ENCODE assay signal across 8 mouse cellular contexts in the genomic region with DNA sequence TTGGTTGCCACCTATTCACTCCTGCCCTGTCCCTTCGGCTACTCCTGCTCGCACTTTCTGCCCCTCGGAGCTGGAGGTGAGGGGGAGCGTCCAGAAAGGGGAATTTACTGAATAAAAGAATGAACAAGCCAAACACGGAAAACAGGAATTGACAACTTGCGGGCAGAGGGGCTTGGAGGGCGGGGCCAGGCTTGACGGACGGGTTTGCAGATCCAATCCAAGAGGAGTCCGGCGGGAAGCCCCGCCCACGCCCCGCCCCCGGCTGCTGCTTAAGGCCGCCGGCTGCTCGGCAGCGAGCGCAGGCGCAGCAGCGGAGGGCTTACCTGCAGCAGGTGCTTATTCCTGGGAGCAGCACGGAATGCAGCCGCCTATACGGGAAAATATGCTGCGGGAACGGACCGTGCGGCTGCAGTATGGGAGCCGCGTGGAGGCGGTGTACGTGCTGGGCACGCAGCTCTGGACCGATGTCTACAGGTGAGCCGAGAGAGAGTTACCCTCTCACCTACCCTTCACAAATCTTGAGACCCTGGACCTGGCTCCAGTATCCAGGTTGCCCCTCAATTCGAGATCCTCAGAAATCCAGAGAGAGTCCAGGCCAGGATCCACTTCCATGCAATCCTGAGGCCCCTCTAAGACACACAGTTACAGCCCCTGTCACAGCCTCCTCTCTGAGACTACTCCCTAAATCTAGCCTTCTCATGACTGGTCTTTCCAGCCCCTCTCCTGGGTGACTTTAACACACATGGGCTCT. TPM values are rescaled to one million over a fixed set of nuclear protein-coding genes. Genes with fewer than 3 reads are reported as not detected.
DNase-seq lines count a peak whose midpoint lies in the region; ATAC-seq lines count a peak whose summit lies in the region.

Gene Padi2 (plus strand): TSS at position 269 of the 751 bp plus-strand sequence.

- peak within 1 kb of the TSS; percentile 37; the same call in 1 of the 2 replicates for H3K9ac ChIP-seq in forebrain, embryonic 11.5 days (ENCODE audit: low read length)
- H3K9ac ChIP-seq in heart, embryonic 15.5 days, result peak within 1 kb of the TSS; percentile 46
- H3K9ac ChIP-seq in liver, embryonic 13.5 days, result peak within 1 kb of the TSS; percentile 50

- peak; percentile 80 for ATAC-seq in forebrain, embryonic 11.5 days (replicated peaks; ENCODE audit: low FRiP score)
- ATAC-seq in heart, embryonic 15.5 days (replicated peaks; ENCODE audit: insufficient number of reproducible peaks, insufficient read depth, low FRiP score, low read depth), result peak; percentile 59; the same call in 1 of the 2 replicates
- ATAC-seq in liver, embryonic 13.5 days (ENCODE audit: low read depth), result peak; percentile 58

- peaks cover 7% of the 10 kb centered on the region for H3K4me1 ChIP-seq in forebrain, embryonic 11.5 days (replicated peaks; ENCODE audit: control insufficient read depth, insufficient read depth, low read length)
- H3K4me1 ChIP-seq in heart, embryonic 15.5 days (replicated peaks), result peaks cover 24% of the 10 kb centered on the region
- peaks cover 46% of the 10 kb centered on the region for H3K4me1 ChIP-seq in liver, embryonic 13.5 days (replicated peaks)

- H3K27ac ChIP-seq in forebrain, embryonic 11.5 days (ENCODE audit: low read depth, low read length), result no peak within 1 kb of the TSS
- H3K27ac ChIP-seq in heart, embryonic 15.5 days, result no peak within 1 kb of the TSS
- no peak within 1 kb of the TSS for H3K27ac ChIP-seq in liver, embryonic 13.5 days

- H3K9me3 ChIP-seq in forebrain, embryonic 11.5 days (ENCODE audit: control insufficient read depth, low read length), result no peaks in the 10 kb centered on the region
- H3K9me3 ChIP-seq in heart, embryonic 15.5 days (replicated peaks), result no peaks in the 10 kb centered on the region
- no peaks in the 10 kb centered on the region for H3K9me3 ChIP-seq in liver, embryonic 13.5 days (replicated peaks)

- H3K4me2 ChIP-seq in forebrain, embryonic 11.5 days (ENCODE audit: low read depth, low read length, severe bottlenecking), result peak within 1 kb of the TSS; percentile 65
- peak within 1 kb of the TSS; percentile 69 for H3K4me2 ChIP-seq in heart, embryonic 15.5 days
- H3K4me2 ChIP-seq in liver, embryonic 13.5 days, result peak within 1 kb of the TSS; percentile 66

- WGBS in forebrain, embryonic 11.5 days, result 3% methylated on average over 37 of the region's 37 CpGs
- 3% methylated on average over 37 of the region's 37 CpGs for WGBS in heart, embryonic 15.5 days
- 3% methylated on average over 37 of the region's 37 CpGs for WGBS in liver, embryonic 13.5 days (ENCODE audit: insufficient replicate concordance)

- DNase-seq in CD4-positive helper T cell, adult 2 months (ENCODE audit: low read depth, low spot score), result peak; percentile 88
- DNase-seq in brain, embryonic 18.5 days (ENCODE audit: low read depth, low spot score), result peak; percentile 52
- DNase-seq in forebrain, embryonic 11.5 days (ENCODE audit: low spot score), result peak; percentile 93
- DNase-seq in kidney, postnatal 14 days, result peak; percentile 89
- peak; percentile 80 for DNase-seq in liver, embryonic 13.5 days
- peak; percentile 92 for DNase-seq in naive thymus-derived CD4-positive, alpha-beta T cell, adult 2 months (ENCODE audit: low read depth)
- peak; percentile 84 to 89 for DNase-seq in spleen, postnatal 4 days (ENCODE audit: low spot score in 2 of 2)

- peak within 1 kb of the TSS; percentile 29 for H3K4me3 ChIP-seq in forebrain, embryonic 11.5 days (ENCODE audit: low read depth, low read length)
- H3K4me3 ChIP-seq in heart, embryonic 15.5 days, result peak within 1 kb of the TSS; percentile 48
- H3K4me3 ChIP-seq in liver, embryonic 13.5 days (replicated peaks), result peak within 1 kb of the TSS; percentile 41

- H3K27me3 ChIP-seq in forebrain, embryonic 11.5 days (ENCODE audit: control insufficient read depth, insufficient read depth, low read length), result peaks cover 15% of the 10 kb centered on the region
- peaks cover 51% of the 10 kb centered on the region for H3K27me3 ChIP-seq in heart, embryonic 15.5 days
- peaks cover 73% of the 10 kb centered on the region for H3K27me3 ChIP-seq in liver, embryonic 13.5 days

- no peaks in the 10 kb centered on the region for H3K36me3 ChIP-seq in forebrain, embryonic 11.5 days (ENCODE audit: control insufficient read depth, insufficient read depth, low read length)
- H3K36me3 ChIP-seq in heart, embryonic 15.5 days, result no peaks in the 10 kb centered on the region
- no peaks in the 10 kb centered on the region for H3K36me3 ChIP-seq in liver, embryonic 13.5 days

RNA-seq across cellular contexts. Expression of gene Padi2, which starts in this region (rescaled TPM):
- polyA plus RNA-seq in forebrain, embryonic 11.5 days (2014; fragmentation: Nextera tagmentation; extraction: Ambion mirVana), result 0.23 and 1.3 TPM in 2 replicates
- polyA plus RNA-seq in heart, embryonic 15.5 days (2015; fragmentation: Nextera tagmentation; extraction: Ambion mirVana), result 1.2 and 3.1 TPM in 2 replicates
- polyA plus RNA-seq in liver, embryonic 13.5 days (2015; fragmentation: Nextera tagmentation; extraction: Ambion mirVana), result 1.9 and 2.4 TPM in 2 replicates
